Mouse (Mus musculus): ENCODE measurements at regions not wholly inside any gene's neighbourhood (a gene's known extent, or its start where the extent isn't known, plus 50 kb on each side); places are given as distances from the start of the nearest gene placed in this dataset.

GRCm38 (mm10) chr3:38299898-38300751, 184.5 kb downstream of the Ankrd50 start:
- Histone ChIP-seq H3K9ac (ENCODE audit: low read depth, low read length) (no peak overlapping the region), H3K27ac (ENCODE audit: low read depth, low read length) (no peak overlapping the region), H3K9me3 (ENCODE audit: control insufficient read depth) (no peaks in the 10 kb centered on the region), H3K27me3 (replicated peaks; ENCODE audit: control insufficient read depth, insufficient read depth, low read length) (no peaks in the 10 kb centered on the region), H3K4me1 (replicated peaks; ENCODE audit: control insufficient read depth, insufficient read depth, low read length) (no peaks in the 10 kb centered on the region), H3K4me2 (replicated peaks; ENCODE audit: low read depth) (no peak overlapping the region), H3K36me3 (ENCODE audit: control insufficient read depth, insufficient read depth) (no peaks in the 10 kb centered on the region), H3K4me3 (ENCODE audit: low read depth, low read length) (no peak overlapping the region)
- no peak for TF ChIP-seq CTCF (IDR thresholded peaks at IDR 0.05; ENCODE audit: low read depth)
- WGBS = 65% methylated on average over 11 of the region's 11 CpGs
- ATAC-seq = no peak

DNA sequence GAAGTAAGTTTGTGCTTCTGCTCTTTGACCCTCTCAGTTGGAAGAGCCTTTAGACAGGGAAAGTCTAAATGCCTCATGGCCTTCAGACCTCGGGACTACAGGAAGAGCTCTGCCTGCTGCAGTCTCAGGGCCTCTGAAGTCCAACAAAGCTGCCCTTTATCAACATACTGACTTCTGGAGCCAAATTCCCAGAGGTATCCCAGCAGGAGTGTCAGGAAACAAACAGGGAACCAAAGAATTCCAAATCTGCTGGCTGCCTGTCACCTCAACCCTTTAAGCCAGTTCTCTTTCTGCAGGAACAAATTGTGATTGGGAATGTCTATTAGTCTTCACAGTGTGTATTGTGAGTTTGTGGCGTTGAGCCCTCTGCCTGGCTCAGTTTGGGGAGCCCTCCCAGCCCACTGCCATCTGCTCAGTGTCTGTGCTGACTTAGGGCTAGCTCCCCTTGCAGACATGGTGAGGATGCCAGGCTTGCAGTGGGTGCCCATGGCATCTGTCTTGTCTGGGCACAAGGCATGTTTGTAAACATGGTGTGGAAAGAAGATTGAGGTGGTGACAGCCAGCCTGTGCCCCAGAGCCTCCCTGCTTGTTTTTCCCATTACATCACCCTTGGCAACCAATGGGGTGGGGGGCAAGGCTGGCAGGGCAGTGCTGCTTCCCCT, 185.3 kb downstream of the Ankrd50 start:
- Histone ChIP-seq H3K4me1 (replicated peaks; ENCODE audit: control insufficient read depth, insufficient read depth, low read length) (no peaks in the 10 kb centered on the region), H3K9ac (ENCODE audit: low read depth, low read length) (no peak overlapping the region), H3K36me3 (ENCODE audit: control insufficient read depth, insufficient read depth) (no peaks in the 10 kb centered on the region), H3K27me3 (replicated peaks; ENCODE audit: control insufficient read depth, insufficient read depth, low read length) (no peaks in the 10 kb centered on the region), H3K4me2 (replicated peaks; ENCODE audit: low read depth) (no peak overlapping the region), H3K9me3 (ENCODE audit: control insufficient read depth) (no peaks in the 10 kb centered on the region), H3K27ac (ENCODE audit: low read depth, low read length) (no peak overlapping the region), H3K4me3 (ENCODE audit: low read depth, low read length) (no peak overlapping the region)
- WGBS = 14% methylated on average over 2 of the region's 2 CpGs
- TF ChIP-seq CTCF (IDR thresholded peaks at IDR 0.05; ENCODE audit: low read depth) = no peak
- no peak for ATAC-seq

- Histone ChIP-seq H3K9ac (ENCODE audit: low read depth, low read length) (no peak overlapping the region), H3K4me1 (replicated peaks; ENCODE audit: control insufficient read depth, insufficient read depth, low read length) (no peaks in the 10 kb centered on the region), H3K27ac (ENCODE audit: low read depth, low read length) (no peak overlapping the region), H3K36me3 (ENCODE audit: control insufficient read depth, insufficient read depth) (no peaks in the 10 kb centered on the region), H3K4me3 (ENCODE audit: low read depth, low read length) (no peak overlapping the region), H3K27me3 (replicated peaks; ENCODE audit: control insufficient read depth, insufficient read depth, low read length) (no peaks in the 10 kb centered on the region), H3K9me3 (ENCODE audit: control insufficient read depth) (no peaks in the 10 kb centered on the region), H3K4me2 (replicated peaks; ENCODE audit: low read depth) (no peak overlapping the region)
- ATAC-seq = no peak
- TF ChIP-seq CTCF (IDR thresholded peaks at IDR 0.05; ENCODE audit: low read depth) = no peak
- 75% methylated on average over 2 of the region's 2 CpGs for WGBS
Measured at GRCm38 (mm10) chr3:38297499-38297898, 187.1 kb downstream of the Ankrd50 start.

- H3K9me3 ChIP-seq (ENCODE audit: control insufficient read depth) = no peaks in the 10 kb centered on the region
- 22% methylated on average over 3 of the region's 3 CpGs for WGBS
- TF ChIP-seq CTCF (IDR thresholded peaks at IDR 0.05; ENCODE audit: low read depth) = no peak
- ATAC-seq = no peak
- no peak overlapping the region for H3K4me3 ChIP-seq (ENCODE audit: low read depth, low read length)
- H3K36me3 ChIP-seq (ENCODE audit: control insufficient read depth, insufficient read depth) = no peaks in the 10 kb centered on the region
- H3K27me3 ChIP-seq (replicated peaks; ENCODE audit: control insufficient read depth, insufficient read depth, low read length) = no peaks in the 10 kb centered on the region
- no peaks in the 10 kb centered on the region for H3K4me1 ChIP-seq (replicated peaks; ENCODE audit: control insufficient read depth, insufficient read depth, low read length)
- H3K9ac ChIP-seq (ENCODE audit: low read depth, low read length) = no peak overlapping the region
- H3K4me2 ChIP-seq (replicated peaks; ENCODE audit: low read depth) = no peak overlapping the region
- H3K27ac ChIP-seq (ENCODE audit: low read depth, low read length) = no peak overlapping the region
Measured at GRCm38 (mm10) chr3:38289062-38289461, 195.6 kb downstream of the Ankrd50 start.

DNA sequence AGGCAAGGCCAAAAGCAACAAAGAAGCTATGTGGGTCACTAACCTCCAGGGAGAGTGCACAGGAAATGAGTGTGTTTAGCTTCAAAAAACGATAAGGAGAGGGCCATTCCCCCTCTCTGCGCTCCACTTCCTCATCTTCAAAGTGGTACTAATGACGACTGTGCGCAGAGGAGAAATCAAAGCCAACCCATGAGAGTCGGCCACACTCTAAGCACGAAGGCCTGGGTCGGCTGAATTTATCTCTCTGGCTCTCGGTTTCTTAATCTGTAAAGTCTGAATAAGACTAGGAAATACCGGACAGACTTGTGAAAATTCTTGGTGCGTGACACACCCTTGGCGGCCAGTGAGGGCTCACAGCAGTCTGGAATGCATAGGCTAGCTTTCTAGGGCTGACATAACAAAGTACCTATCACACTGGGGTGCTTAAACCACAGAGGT, 200.9 kb downstream of the Ankrd50 start:
- Histone ChIP-seq H3K9ac (ENCODE audit: low read depth, low read length) (no peak overlapping the region), H3K4me3 (ENCODE audit: low read depth, low read length) (no peak overlapping the region), H3K4me2 (replicated peaks; ENCODE audit: low read depth) (no peak overlapping the region), H3K9me3 (ENCODE audit: control insufficient read depth) (no peaks in the 10 kb centered on the region), H3K36me3 (ENCODE audit: control insufficient read depth, insufficient read depth) (no peaks in the 10 kb centered on the region), H3K27me3 (replicated peaks; ENCODE audit: control insufficient read depth, insufficient read depth, low read length) (no peaks in the 10 kb centered on the region), H3K27ac (ENCODE audit: low read depth, low read length) (no peak overlapping the region), H3K4me1 (replicated peaks; ENCODE audit: control insufficient read depth, insufficient read depth, low read length) (no peaks in the 10 kb centered on the region; the same call in 1 of the 2 replicates)
- WGBS = 31% methylated on average over 11 of the region's 11 CpGs
- TF ChIP-seq CTCF (IDR thresholded peaks at IDR 0.05; ENCODE audit: low read depth) = no peak
- ATAC-seq = no peak

DNA sequence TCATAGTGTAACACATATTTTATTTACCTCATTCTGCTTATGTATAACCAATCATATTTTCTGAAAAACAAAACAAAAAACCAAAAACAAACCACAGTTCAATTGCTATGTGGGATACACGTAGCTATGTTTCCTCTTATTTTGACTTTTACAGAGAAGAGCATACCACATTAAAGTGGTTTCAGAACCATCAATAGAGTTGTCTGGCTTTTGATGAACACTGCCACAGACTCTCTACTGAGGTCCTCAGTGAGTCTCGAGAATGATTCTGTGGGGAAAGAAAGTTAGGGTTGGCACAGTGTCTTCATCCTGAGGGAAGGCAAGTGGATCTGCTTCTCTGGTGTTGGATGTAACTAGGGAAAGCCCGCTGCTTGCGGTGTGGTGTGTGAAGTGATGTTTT, 201.8 kb downstream of the Ankrd50 start:
- Histone ChIP-seq H3K4me3 (ENCODE audit: low read depth, low read length) (no peak overlapping the region), H3K9me3 (ENCODE audit: control insufficient read depth) (no peaks in the 10 kb centered on the region), H3K4me2 (replicated peaks; ENCODE audit: low read depth) (no peak overlapping the region), H3K4me1 (replicated peaks; ENCODE audit: control insufficient read depth, insufficient read depth, low read length) (no peaks in the 10 kb centered on the region; the same call in 1 of the 2 replicates), H3K27me3 (replicated peaks; ENCODE audit: control insufficient read depth, insufficient read depth, low read length) (no peaks in the 10 kb centered on the region), H3K27ac (ENCODE audit: low read depth, low read length) (no peak overlapping the region), H3K36me3 (ENCODE audit: control insufficient read depth, insufficient read depth) (no peaks in the 10 kb centered on the region), H3K9ac (ENCODE audit: low read depth, low read length) (no peak overlapping the region)
- TF ChIP-seq CTCF (IDR thresholded peaks at IDR 0.05; ENCODE audit: low read depth) = no peak
- ATAC-seq = no peak
- WGBS = 94% methylated on average over 4 of the region's 4 CpGs
